Mouse (Mus musculus) skeletal muscle tissue, postnatal 0 days (tissue): ENCODE data around the gene Mlec. TPM values are rescaled to one million over a fixed set of nuclear protein-coding genes. Genes with fewer than 3 reads are reported as not detected.

Source experiments
- polyA plus RNA-seq: library from polyadenylated mRNA; unstranded; fragments of >200 nt; fragmentation: Nextera tagmentation; extraction: Ambion mirVana; gene quantifications from 2 replicates; pipeline ENCODE4 v1.2.1, GENCODE M21; 2015

The Mlec gene
- polyA plus RNA-seq: 42.9 and 45.9 TPM in 2 replicates

DNA sequence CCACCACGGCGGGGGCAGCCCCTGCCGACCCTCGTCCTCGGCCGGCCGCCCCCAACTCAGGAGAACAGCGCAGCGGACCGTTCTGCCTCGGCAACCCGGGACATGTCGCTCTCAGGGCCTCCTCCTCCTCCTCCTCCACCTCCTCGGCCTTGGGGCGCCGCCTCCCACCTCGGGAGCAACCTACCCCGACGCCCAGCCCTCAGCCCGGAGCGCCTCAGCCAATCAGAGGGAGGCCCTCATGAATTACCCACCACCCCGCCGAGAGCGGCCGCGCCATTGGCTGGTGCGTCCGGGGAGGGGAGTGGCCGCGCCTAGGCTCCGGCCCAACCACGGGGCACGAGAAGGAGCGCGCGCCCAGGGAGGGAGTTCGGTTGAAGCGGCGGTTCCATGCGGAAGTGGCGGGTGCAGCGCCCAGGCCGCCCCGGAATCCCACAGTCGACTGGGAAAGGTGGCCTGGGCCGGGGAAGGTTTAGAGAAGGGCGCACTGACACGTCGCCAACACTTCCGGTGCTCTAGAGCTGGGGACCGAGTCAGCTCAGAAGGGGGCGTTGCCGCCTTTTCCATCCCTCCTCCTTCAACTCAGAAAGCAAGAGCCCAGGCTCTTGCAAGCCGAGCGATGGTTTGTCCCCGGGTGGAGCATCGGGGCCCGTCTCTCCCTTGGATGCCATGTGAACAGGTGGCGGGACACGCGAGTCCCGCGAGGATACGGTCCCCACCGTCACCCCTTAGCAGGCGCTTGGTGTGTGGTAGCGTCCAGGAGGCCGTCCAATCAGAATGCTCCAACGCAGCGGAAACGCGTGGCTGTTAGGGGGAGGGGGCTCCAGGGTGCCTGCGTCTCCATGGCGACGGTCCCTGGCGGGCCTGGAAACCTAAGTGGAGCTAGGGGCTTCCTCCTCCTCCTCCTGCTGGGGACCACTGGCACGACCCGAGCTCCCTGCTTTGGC, at the start of gene Mlec:
TSS of gene Mlec (minus strand) at position 140 of the 944 bp plus-strand sequence.

DNA sequence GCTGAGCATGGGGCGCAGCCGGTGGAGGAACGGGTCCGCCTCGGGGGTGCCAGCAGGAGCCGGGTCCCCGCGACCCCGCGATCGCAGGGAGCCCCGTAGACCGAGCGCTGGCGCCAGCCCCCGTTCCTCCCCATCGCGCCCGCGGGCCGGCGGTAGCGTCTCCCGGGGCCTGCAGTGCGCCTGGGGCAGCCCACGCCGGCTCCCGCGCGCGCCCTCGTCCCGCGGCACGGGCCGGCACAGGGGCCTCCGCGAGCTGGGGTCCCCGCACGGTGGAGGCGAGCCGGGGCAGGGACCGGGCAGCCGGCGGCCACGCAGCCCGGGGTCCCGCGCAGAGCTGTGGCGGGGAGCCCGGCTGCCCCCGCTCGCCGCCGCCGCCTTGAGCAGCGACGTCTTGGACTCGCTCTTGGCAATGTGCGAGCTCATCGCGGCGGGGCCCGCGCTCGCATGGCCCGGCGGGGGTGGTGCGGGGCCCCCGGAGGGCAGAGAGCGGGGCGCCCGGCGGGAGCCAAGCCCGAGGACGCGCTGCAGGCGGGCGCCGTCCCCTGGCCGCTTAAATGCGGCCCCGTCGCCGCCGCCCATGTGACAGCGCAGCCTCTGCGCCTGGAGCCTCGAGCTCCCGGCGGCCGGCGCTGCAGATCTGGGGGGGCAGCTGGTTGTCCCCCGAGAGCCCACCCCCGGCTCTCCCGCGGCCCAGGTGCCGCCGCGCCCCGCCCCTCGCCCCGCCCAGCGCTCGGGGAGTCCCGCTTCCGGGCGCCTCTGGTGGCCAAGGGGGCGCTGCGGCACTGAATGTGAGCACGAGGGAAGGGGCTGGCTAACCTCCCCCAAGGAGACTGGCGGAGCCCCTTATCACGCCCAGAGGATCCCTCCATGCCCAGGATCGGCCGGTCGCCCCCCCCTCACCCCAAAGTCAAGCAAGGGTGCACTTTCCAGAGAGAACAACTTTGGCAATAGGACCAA, 36.0 kb upstream of the Mlec start, which contains the start of gene Cabp1:
TSS of gene Cabp1 (minus strand) at position 713 of the 957 bp plus-strand sequence.

DNA sequence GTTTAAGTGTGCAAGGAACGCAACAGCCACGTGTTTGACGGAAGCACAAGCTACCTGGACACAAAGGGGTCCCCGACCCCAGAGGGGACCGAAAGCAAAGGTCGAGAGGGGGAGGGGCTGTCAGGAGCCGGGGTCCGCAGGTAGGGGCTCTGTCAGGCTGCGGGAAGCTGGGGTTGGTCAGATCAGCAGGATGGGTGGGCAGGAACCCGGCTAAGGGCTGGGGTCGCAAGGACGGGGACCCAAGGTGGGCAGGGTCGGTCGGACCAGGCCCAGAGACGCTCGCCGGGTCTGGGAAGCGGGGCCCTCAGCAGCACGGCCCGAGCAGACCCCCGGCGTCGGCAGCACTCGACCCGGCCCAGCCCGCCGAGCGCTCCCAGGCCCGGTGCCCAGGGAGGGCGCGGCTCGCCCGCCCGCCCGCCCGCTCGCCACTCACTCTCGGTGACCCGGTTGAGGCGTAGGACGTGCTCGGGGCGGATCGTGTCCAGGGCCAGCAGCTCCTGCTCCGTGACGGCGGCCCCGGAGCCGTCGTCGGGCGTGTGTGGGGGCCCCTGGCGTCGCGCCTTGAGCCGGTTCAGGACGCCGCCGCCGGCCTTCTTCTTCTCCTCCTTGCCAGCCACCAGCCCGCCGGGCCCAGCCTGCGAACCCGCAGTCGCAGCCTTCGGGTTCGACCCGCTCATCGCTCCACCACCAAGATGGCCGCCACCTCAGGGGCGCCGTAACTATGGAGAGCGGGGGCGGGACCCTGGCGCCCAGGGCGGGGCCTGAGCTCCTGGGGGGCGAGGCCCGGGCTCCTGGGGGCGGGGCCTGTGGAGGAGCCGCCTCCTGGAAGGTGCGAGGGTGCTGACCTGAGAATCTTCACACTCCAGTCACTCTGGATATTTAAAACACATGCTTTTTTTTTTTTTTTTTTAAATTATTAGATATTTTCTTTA, 23.5 kb downstream of the Mlec start, which contains the start of gene Unc119b:
TSS of gene Unc119b (minus strand) at position 742 of the 932 bp plus-strand sequence.

DNA sequence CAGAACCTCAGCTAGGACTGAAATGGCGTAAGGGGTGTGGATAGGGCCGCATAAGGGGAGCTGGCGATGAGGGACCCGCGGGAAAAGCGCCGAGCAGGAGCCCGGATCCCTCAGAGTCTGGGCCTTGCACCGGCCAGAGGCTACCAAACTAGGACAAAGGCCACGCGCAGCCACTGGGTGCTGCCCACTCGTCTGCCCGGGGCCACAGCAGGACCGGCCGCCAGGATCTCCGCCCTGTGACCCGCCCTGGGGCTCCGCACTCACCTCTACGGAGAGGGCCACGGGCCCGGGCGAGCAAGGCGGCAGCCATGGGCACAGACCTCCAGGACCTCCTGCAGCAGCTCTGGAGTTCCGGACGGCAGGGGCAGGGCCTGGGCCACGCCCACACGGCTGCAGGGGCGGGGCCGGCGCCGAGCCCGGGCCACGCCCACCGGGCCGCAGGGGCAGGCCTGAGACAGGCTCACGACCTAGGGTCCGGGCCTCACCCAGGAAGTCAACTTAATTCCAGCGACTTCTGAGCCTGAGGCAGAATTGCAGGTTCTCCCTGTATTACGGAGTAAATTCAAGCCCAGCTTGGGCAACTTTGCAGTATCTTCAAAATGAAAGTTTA, 38.9 kb downstream of the Mlec start, which contains the start of gene Acads:
TSS of gene Acads (minus strand) at position 386 of the 610 bp plus-strand sequence.

DNA sequence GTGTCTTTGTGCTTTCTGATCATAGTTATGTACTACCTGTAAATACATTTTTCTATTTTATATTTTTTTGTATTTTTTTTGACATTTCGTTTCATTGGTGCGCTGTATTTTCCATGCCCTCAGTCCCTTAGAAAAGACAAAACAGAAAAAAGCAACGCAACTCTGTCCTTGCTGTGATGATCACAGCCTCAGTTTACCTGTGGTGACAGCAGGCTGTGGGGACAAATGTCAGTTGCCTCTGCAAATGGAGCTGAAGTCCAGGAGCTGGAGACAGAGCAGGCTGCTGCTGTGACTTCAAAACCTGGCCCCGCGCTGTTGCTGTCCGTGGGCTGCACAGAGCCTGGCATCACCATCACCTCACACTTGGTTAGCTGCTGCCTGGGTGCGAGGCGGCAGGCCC, 59.8 kb downstream of the Mlec start, which contains the start of gene Gm10401:
TSS of gene Gm10401 (minus strand) at position 101 of the 400 bp plus-strand sequence.

Other genes starting within 250 kb of the Mlec start
- gene Oasl1, start 234.9 kb downstream of the Mlec start, polyA plus RNA-seq: 0.73 and 0.91 TPM in 2 replicates
- 41.6 and 42.0 TPM in 2 replicates for gene 2210016L21Rik, start 216.0 kb downstream of the Mlec start, polyA plus RNA-seq
- 0.06 and 0.11 TPM in 2 replicates for gene Hnf1a, start 187.1 kb downstream of the Mlec start, polyA plus RNA-seq
- gene Sppl3, start 147.0 kb downstream of the Mlec start, polyA plus RNA-seq: 14.4 and 15.0 TPM in 2 replicates
- 16.4 and 20.0 TPM in 2 replicates for gene Gm10401, start 59.9 kb downstream of the Mlec start, polyA plus RNA-seq
- gene Acads, start 38.8 kb downstream of the Mlec start, polyA plus RNA-seq: 97.2 and 104 TPM in 2 replicates
- 10.2 and 11.9 TPM in 2 replicates for gene Unc119b, start 23.2 kb downstream of the Mlec start, polyA plus RNA-seq
- 1.1 and 1.6 TPM in 2 replicates for gene Cabp1, start 36.2 kb upstream of the Mlec start, polyA plus RNA-seq
- 48.9 and 59.9 TPM in 2 replicates for gene Pop5, start 77.7 kb upstream of the Mlec start, polyA plus RNA-seq
- 97.3 and 98.4 TPM in 2 replicates for gene Rnf10, start 114.7 kb upstream of the Mlec start, polyA plus RNA-seq
- 89.5 and 90.2 TPM in 2 replicates for gene Coq5, start 121.5 kb upstream of the Mlec start, polyA plus RNA-seq
- 565 and 667 TPM in 2 replicates for gene Dynll1, start 142.8 kb upstream of the Mlec start, polyA plus RNA-seq
- 65.4 and 86.5 TPM in 2 replicates for gene Srsf9, start 169.0 kb upstream of the Mlec start, polyA plus RNA-seq
- gene Gatc, start 183.0 kb upstream of the Mlec start, polyA plus RNA-seq: 18.5 and 20.5 TPM in 2 replicates
- 35.3 and 37.8 TPM in 2 replicates for gene Triap1, start 183.0 kb upstream of the Mlec start, polyA plus RNA-seq
- gene Cox6a1, start 190.8 kb upstream of the Mlec start, polyA plus RNA-seq: 668 and 861 TPM in 2 replicates